Mouse (Mus musculus): ENCODE measurements at regions not wholly inside any gene's neighbourhood (a gene's known extent, or its start where the extent isn't known, plus 50 kb on each side); places are given as distances from the start of the nearest gene placed in this dataset.

DNA sequence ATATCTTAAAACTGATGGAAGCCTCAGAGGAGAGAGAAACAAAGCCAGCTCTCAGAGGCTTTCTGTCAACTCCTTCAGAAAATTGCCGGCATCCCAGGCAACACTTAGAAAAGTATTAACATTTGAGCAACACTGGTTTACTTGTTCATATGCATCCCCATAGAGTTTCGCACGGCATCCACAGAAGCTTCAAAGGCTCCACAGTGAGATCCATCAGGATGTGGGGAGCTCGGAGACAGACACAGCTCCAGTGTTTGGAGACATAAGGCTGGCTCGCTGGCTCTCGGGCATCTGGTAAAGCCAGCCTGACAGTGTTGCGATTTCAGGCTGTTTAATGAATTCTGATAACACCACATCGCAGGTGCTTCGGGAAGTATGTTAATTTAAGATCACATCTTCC, 324.7 kb upstream of the Spred2 start:
- DNase-seq, result no peak

GRCm38 (mm10) chr11:19601216-19601938, 322.8 kb upstream of the Spred2 start:
- DNase-seq, result peak; percentile 72

GRCm38 (mm10) chr11:19602496-19602895, 321.7 kb upstream of the Spred2 start:
- no peak for DNase-seq

GRCm38 (mm10) chr11:19605602-19606001, 318.6 kb upstream of the Spred2 start:
- DNase-seq, result no peak

GRCm38 (mm10) chr11:19606943-19607342, 317.2 kb upstream of the Spred2 start:
- no peak for DNase-seq

- no peak for DNase-seq
These were observed 316.2 kb upstream of the Spred2 start for GRCm38 (mm10) chr11:19607941-19608340.

- DNase-seq, result no peak
These were observed 315.7 kb upstream of the Spred2 start for GRCm38 (mm10) chr11:19608523-19608922.

DNA sequence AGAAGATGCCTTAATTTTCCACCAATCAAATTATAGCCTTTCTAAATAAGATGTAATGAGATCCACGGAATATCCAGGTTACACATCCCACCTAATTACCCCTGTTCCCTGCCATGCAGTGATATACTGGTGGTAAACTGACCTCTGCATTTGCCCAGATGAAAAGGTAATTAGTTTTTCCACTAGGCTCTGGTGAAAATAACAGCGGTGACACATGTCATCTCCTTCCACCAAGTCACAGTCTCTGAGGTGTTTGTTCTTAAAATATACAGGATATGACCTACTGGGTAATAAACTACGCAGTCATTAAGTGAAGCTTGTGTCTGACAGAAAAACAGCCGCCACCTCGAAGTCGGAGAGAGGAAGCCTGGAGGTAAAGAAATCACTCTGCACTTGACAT, 313.6 kb upstream of the Spred2 start:
- no peak for DNase-seq

DNA sequence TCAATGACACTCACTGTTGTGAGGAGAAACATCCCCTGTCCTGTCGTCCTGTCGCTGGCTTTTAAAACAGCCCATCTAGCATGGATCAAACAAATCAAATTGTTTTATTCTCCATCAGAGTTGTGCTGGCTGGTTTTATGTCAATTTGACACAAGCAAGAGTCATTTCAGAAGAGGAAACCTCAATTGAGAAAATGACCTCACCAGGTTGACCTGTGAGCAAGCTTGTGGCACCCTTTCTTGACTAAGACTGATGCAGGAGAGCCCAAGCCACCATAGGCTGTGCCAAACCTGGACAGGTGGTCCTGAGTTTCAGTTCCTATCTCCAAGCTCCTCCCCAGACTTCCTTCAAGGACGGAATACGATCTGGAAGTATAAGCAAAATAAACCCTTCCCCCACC, 313.0 kb upstream of the Spred2 start:
- no peak for DNase-seq

DNA sequence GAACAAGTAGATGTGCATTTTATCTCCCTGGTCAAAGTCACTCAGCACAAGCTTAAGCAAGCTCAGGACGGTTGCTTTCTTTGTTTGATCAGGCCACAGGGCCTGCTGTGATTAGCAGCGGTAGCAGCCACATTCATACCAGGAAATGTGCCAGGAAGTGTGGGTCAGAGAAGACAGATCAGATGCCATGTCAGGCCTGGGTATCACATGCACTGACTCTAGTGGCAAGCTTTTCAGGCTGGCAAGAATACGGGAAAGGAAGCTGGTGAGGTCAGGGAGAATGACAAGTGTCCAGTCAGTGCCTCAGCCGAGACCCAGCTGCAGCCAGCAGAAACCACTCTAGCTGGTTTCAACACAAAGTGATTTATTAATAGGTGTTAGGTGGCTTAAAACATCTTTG, 307.7 kb upstream of the Spred2 start:
- DNase-seq, result peak; percentile 15

DNA sequence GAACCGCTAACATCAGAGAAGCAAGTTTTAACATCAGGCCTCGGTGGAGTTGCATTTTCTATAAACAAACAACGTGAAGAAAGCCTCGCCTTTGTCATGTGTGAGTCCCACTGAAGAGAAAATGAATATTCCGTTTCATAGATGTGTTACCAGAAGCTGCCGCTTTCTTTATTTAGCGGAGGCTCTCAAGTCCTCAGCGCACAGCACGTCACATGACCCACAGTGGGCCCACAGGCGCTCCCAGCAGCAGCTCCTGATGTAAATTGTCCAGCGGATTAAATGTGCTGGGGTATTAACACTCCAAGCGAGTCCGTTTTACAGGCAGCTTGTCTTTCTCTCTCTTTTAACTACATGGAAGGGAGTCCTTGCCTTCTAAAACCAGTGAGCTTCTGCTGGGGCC, 304.7 kb upstream of the Spred2 start:
- DNase-seq, result no peak

GRCm38 (mm10) chr11:19631055-19631695, 293.0 kb upstream of the Spred2 start:
- no peak for DNase-seq

DNA sequence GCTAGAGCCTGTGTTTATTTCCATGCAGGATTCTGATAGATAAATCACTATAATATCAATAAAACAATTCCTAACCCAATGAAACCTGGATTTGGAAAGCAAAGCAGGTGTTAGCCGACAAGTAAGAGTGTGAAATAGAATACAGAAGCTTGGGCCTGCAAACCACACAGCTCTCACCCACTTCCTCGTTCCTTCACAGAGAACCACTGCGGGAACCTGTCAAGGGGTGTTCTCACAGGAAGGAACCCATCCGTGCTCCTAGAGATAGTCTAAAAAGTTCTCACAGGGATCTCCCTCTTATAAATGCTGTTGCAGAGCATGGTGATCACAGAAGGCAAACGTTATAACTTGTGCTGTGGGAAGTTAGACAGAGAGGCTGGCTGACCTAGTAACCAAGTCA, 291.7 kb upstream of the Spred2 start:
- no peak for DNase-seq

GRCm38 (mm10) chr11:19633621-19634020, 290.6 kb upstream of the Spred2 start:
- no peak for DNase-seq

GRCm38 (mm10) chr11:19641153-19641552, 283.0 kb upstream of the Spred2 start:
- peak; percentile 36 for DNase-seq

- DNase-seq, result no peak
These were observed 279.9 kb upstream of the Spred2 start for GRCm38 (mm10) chr11:19644116-19644795.

- no peak for DNase-seq
These were observed 279.1 kb upstream of the Spred2 start for GRCm38 (mm10) chr11:19645106-19645505.

DNA sequence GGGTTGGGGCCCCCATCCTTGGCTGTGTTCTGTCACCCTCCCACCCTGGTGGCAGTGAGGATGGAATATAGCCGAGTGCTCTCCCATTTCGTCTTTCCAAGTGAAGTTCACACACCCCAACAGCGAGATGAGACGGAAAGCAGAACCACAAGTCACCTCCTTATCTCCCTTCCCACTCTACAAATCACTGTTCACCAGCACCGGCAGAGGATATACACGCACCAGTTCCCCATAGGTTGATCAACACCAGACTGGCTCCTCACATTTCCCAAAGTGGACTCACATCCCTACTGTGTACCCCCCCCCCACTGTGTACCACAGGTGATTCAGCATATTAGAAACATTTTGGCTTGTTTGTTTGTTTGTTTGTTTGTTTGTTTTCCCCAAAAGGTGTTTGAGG, 272.7 kb upstream of the Spred2 start:
- DNase-seq, result no peak

- DNase-seq, result no peak
These were observed 272.2 kb upstream of the Spred2 start for GRCm38 (mm10) chr11:19651929-19652328.

DNA sequence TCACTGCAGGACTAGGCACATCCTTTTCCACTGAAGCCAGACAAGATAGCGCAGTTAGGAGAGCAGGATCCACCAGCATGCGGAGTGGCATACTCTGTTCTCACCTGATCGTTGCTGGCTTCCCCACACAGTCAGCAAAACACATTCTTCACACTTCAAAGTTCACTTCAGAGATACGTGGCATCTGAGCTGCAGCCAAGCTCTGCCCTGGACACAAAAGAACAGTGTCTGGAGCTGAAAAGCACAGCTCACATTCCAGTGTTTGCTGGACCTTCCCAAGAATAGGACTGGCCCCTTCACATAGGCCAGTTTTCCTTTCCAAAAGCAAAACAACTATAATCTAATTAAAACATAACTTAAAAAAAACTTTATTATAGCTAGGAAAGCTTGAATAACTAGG, 264.7 kb upstream of the Spred2 start:
- no peak for DNase-seq

DNA sequence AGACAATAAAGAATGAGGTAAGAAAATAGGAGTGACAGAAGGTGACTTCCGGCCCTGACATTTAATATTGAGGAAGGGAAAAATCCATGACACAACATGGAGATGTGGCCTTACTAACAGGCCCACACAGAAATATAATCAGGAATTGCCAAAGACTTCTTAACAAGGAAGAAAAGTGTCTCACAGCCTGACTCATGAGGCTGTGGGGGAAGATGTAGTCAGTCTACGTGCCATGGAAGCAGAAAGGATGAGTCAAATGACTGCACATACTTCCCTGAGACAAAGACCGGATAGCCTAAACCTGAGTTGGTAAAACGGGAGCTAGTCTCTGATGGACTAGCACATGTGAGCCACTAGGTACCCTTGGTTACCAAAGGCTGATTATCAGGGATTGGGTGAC, 257.4 kb upstream of the Spred2 start:
- no peak for DNase-seq

DNA sequence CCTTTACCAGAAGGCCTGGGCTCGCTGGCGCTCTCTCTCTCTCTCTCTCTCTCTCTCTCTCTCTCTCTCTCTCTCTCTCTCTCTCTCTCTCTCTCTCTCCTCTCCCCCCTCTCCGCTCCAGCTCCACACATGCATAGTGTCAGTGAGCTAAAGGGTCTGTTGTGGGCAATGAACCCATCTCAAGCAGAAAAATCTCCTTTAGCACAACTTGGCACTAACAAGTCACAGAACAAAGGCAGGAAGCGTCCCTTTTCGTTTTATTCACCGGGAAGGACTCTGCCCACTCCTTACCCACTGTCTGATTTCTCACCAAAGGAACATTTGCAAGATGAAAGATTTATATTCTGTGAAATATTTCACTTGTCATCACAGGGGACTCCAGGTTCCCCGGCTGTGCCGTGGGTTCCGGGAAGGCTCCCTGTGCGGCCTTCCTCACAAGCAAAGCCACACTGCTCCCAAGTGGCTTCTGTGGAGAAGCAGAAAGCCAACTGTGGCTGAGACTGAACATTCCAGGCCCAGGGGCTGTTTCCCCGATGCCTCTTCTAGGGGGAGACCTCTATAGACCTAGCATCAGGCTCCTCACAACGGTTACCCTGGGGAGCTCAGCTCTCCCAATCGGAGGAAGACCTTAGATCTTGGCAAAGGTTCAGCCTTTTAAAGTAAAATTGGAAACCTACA, 253.2 kb upstream of the Spred2 start:
- peak; percentile 58 for DNase-seq

DNA sequence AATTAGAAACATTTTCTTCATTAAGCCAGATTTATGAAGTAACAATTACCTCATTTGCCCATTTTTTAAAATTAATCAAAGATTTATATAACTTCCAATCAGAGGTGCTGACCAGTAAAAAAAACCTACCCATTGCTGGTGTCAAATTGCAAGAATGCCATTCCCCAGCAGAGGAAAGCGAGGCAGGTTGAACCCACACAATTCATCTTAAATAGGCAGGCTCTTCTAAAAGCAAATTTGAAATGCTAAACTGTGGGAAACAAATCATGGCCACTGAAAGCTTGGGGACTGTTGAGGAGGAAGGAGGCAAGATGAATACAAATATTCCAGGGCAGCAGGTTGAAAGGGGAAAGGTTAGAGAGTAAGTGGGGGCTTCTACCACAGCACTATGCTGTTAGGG, 251.2 kb upstream of the Spred2 start:
- no peak for DNase-seq

All from adrenal gland, postnatal 10 days (tissue).